Mouse (Mus musculus) G1E (cell line): ENCODE results near the gene Micu1. TPM values are rescaled to one million over a fixed set of nuclear protein-coding genes. Genes with fewer than 3 reads are reported as not detected.
A peak's percentile ranks its signal among the peaks of the same experiment; 100 is the strongest.

ENCODE experiments used
- ATAC-seq: 2 replicates; pipeline ENCODE4 v1.8.0; 2016; ENCODE audit warnings: mild to moderate bottlenecking; ENCODE audit not compliant: insufficient number of reproducible peaks, poor library complexity, low FRiP score, severe bottlenecking; ENCODE audit errors: extremely low read depth
- DNase-seq: peaks from one replicate; pipeline ENCODE4 v3.0.0; 2012; ENCODE audit warnings: low spot score
- H3K27me3 ChIP-seq: 2 replicates; pipeline ENCODE4 v1.6.1; 2012; ENCODE audit warnings: mild to moderate bottlenecking, low read length, inconsistent platforms; ENCODE audit not compliant: insufficient read depth
- H3K36me3 ChIP-seq: replicated peaks from 2 replicates; pipeline ENCODE3; 2012; ENCODE audit warnings: mild to moderate bottlenecking, inconsistent platforms
- H3K4me1 ChIP-seq: 2 replicates; pipeline ENCODE4 v1.6.1; 2012; ENCODE audit warnings: low read depth, low read length, inconsistent platforms, mixed read lengths; ENCODE audit not compliant: insufficient read depth
- H3K4me3 ChIP-seq: 2 replicates; pipeline ENCODE4 v1.5.1; 2012; ENCODE audit warnings: low read depth, mild to moderate bottlenecking, inconsistent platforms, low read length, moderate library complexity, mixed read lengths
- H3K9me3 ChIP-seq: replicated peaks from 2 replicates; pipeline ENCODE4 v1.6.1; 2012; ENCODE audit warnings: inconsistent platforms
- CTCF ChIP-seq: IDR thresholded peaks from 2 replicates; pipeline ENCODE4 v1.5.1; 2012; ENCODE audit warnings: low read depth, low read length, inconsistent platforms, mixed read lengths
- GATA1 ChIP-seq: IDR thresholded peaks from 2 replicates; pipeline ENCODE4 v1.6.1; 2012; ENCODE audit warnings: borderline replicate concordance, low read length, inconsistent platforms, mixed read lengths
- GATA2 ChIP-seq: IDR thresholded peaks from 2 replicates; pipeline ENCODE4 v1.6.1; 2012; ENCODE audit warnings: low read depth, low read length, inconsistent platforms, borderline replicate concordance
- POLR2AphosphoS5 ChIP-seq: IDR thresholded peaks from 2 replicates; pipeline ENCODE4 v1.6.1; 2012; ENCODE audit warnings: low read depth, low read length, inconsistent platforms; ENCODE audit not compliant: insufficient replicate concordance
- TAL1 ChIP-seq: conservative IDR thresholded peaks from 2 replicates; pipeline ENCODE4 v1.6.1; 2012; ENCODE audit warnings: low read depth, low read length, inconsistent platforms, mixed read lengths
- polyA plus RNA-seq: library from polyadenylated mRNA; stranded (reverse); fragments of >175 nt; gene quantifications from 2 replicates; pipeline ENCODE4 v1.2.3, GENCODE M21; 2012
- total RNA-seq, 2 experiments: library from RNA; stranded (forward) in 1 of 2; stranded (reverse) in 1 of 2; fragments of 200-1000 nt in 1 of 2; fragments of >200 nt in 1 of 2; fragmentation: Nextera tagmentation in 1 of 2; gene quantifications; 2 replicates each; pipeline ENCODE4 v1.2.3; 2014 to 2017

The Micu1 gene
- total and polyA plus RNA-seq, 3 experiments = 7.9 to 37.4 (median 24.5) TPM

DNA sequence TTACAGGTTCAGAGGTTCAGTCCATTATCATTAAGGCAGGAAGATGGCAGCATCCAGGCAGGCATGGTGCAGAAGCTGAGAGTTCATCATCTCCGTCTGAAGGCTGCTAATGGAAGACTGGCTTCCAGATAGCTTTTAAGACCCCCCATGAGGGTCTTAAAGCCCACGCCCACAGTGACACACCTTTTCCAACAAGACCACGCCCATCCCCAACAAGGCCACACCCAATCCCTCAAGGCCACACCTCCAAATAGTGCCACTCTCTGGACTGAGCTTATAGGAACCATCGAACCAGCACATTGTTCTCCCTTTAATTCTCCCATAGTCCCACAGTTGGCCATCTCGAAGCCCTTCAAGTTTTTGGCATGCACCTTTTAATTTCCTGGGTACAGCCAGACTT is 2.8 kb upstream of the Micu1 start:
- Histone ChIP-seq H3K4me1 (peaks cover 8% of the 10 kb centered on the region; the same call in 1 of the 2 replicates), H3K9me3 (no peaks in the 10 kb centered on the region), H3K4me3 (no peak overlapping the region), H3K36me3 (no peaks in the 10 kb centered on the region), H3K27me3 (peaks cover 4% of the 10 kb centered on the region)
- ATAC-seq = no peak
- TF ChIP-seq CTCF = no peak
- no peak for TF ChIP-seq GATA1
- no peak for TF ChIP-seq POLR2AphosphoS5
- TF ChIP-seq TAL1 = no peak
- no peak for TF ChIP-seq GATA2
- no peak for DNase-seq

DNA sequence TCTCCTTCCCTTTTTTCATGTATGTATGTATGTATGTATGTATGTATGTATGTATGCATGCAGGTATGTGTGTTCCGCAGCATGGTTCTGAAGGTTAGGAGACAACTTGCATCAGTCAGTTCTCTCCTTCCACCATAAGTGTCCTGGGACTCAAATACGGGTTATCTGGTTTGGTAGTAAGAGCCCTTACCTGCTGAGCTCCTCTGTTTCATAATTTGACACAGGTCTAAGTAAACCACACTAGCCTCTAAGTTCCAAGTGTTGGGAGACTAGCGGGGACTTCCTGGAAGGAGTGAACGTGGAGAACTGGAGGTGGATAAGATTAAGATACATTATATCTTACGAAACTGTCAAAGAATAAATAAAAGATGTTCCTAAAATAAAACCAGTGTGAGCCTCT is 472 bp upstream of the Micu1 start:
- peak overlapping the region; percentile 76; the same call in 1 of the 2 replicates for H3K4me3 ChIP-seq
- ATAC-seq (no peak), DNase-seq (no peak)
- no peaks in the 10 kb centered on the region for H3K9me3 ChIP-seq
- H3K27me3 ChIP-seq = no peaks in the 10 kb centered on the region
- H3K36me3 ChIP-seq = no peaks in the 10 kb centered on the region
- H3K4me1 ChIP-seq = peaks cover 8% of the 10 kb centered on the region; the same call in 1 of the 2 replicates
- no peak for TF ChIP-seq TAL1
- TF ChIP-seq GATA2 = no peak
- no peak for TF ChIP-seq CTCF
- no peak for TF ChIP-seq POLR2AphosphoS5

DNA sequence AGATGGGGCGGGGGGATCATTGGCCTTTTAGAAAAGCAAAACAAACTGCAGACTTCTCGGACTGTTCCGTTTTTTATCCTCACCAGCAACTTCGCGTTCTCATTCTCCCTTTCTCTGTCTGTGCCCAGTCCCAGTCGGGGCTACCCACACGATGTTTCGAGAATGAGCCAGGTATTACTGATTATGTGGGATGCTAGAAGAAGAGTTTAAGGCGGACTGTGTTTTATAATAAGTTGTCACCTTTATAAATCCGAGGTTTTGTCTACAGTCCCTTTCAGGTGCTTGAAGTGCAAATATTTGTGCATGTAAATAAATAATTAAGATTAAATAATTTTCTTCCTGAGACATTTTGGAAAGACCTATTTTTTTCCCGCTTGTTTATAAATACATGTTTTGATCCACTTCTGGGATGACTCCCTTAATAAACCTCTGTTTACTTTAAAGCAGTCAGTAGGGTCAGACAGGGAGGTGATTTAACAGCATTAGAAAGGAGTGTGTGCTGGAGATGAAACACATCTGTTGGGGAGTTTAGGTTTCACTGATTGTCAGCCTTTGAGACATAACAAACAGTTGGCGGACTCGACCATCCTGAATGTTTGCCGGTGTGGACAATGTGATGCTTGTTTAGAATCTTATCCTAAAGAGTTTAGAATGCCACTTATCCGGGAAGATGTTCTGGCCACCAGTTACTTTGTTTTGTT is 933 bp downstream of the Micu1 start:
- no peaks in the 10 kb centered on the region for H3K27me3 ChIP-seq
- no peak for ATAC-seq
- H3K9me3 ChIP-seq = no peaks in the 10 kb centered on the region
- peak overlapping the region; percentile 76 for H3K4me3 ChIP-seq
- no peak for TF ChIP-seq TAL1
- no peak for TF ChIP-seq GATA1
- no peak for TF ChIP-seq CTCF
- H3K4me1 ChIP-seq = peaks cover 12% of the 10 kb centered on the region
- DNase-seq = peak; percentile 1
- H3K36me3 ChIP-seq = peaks cover under 1% of the 10 kb centered on the region

DNA sequence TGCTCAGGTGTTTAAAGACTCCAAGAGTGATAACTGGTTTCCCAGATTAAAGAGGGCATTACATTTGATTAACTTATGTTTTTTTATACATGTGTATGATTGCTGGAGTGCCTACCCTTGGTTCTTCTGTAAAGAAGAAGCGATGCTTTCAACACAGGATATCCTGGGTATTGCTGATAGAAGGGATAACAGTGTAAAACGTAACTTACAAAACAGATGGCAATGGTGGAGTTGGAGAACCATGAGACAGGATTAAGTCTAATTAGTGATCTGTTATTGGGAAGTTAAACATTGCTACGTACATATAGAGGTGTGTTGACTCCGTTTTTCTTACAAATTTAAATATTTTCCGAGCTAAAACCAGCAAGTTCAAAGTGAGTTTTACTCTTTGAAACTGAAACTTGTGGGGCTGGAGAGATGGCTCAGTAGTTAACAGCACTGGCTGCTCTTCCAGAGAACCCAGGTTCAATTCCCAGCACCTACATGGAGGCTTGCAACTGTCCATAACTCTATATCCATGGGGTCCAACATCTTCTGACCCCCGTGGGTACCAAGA is 4.8 kb downstream of the Micu1 start:
- Histone ChIP-seq H3K36me3 (peaks cover 15% of the 10 kb centered on the region), H3K4me1 (peaks cover 12% of the 10 kb centered on the region)

DNA sequence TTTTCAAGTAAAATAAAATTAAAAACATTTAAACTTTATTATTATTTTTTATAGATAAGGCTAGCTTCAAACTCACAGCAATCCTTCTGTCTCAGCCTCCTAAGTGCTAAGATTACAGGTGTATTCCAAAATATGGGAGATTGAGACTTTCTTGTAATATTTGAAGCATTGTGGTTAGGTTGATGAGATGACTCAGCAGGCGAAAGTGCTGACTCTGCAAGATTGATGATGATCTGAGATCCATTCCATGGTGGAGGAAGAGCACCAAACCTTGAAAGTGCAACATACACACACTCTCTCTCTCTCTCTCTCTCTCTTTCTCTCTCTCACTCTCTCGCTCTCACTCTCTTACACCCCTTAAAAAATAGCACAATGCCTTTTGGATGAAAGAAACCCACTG is 5.3 kb downstream of the Micu1 start:
- Histone ChIP-seq H3K9me3 (no peaks in the 10 kb centered on the region), H3K4me3 (no peak overlapping the region), H3K27me3 (no peaks in the 10 kb centered on the region), H3K4me1 (peaks cover 12% of the 10 kb centered on the region), H3K36me3 (peaks cover 16% of the 10 kb centered on the region)
- no peak for DNase-seq
- no peak for TF ChIP-seq GATA1
- TF ChIP-seq CTCF = no peak
- no peak for TF ChIP-seq POLR2AphosphoS5
- TF ChIP-seq TAL1 = no peak
- TF ChIP-seq GATA2 = no peak
- ATAC-seq = no peak

More for the DNA sequence above, 4.8 kb downstream of the Micu1 start:
- TF ChIP-seq CTCF (no peak), TAL1 (no peak), GATA1 (no peak), POLR2AphosphoS5 (no peak), GATA2 (no peak)
- no peaks in the 10 kb centered on the region for H3K9me3 ChIP-seq
- ATAC-seq = no peak
- no peak for DNase-seq
- H3K4me3 ChIP-seq = no peak overlapping the region
- no peaks in the 10 kb centered on the region for H3K27me3 ChIP-seq

DNA sequence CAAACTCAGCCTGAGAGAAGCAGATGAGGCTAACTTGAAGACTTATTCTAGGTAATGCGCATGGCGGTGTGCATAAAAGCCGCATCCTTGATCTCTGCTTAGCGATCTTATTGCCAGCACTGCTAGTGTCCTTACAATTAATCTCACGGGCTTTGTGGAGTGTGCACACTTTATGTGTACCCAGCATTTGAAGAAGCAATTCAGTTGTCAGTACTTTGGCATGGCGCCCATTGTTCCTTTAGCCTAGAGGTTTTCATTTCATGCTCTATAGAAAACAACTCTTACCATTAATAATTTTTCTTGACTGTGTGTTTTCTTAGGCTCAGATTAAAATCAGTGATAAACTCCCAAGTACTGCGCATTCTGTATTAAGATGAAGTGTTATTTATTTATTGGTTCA is 7.0 kb downstream of the Micu1 start:
- TF ChIP-seq GATA1 (no peak), CTCF (no peak), POLR2AphosphoS5 (no peak), GATA2 (no peak), TAL1 (no peak)
- peaks cover 4% of the 10 kb centered on the region for H3K4me1 ChIP-seq

More for the DNA sequence above, 7.0 kb downstream of the Micu1 start:
- DNase-seq (no peak), ATAC-seq (no peak)
- Histone ChIP-seq H3K36me3 (peaks cover 16% of the 10 kb centered on the region), H3K9me3 (no peaks in the 10 kb centered on the region), H3K27me3 (no peaks in the 10 kb centered on the region), H3K4me3 (no peak overlapping the region)
